Mouse (Mus musculus) kidney, adult 2 months (tissue): Measurements from ENCODE around the gene Mtmr14. TPM values are rescaled to one million over a fixed set of nuclear protein-coding genes. Genes with fewer than 3 reads are reported as not detected.
A peak's percentile ranks its signal among the peaks of the same experiment; 100 is the strongest.

Experiments used
- DNase-seq: peaks from one replicate; pipeline ENCODE4 v3.0.0; 2021
- H3K27ac ChIP-seq: fragments of 200-500 bp; 2 replicates; pipeline ENCODE4 v1.5.1; 2012; ENCODE audit warnings: low read depth, low read length, control low read depth, inconsistent platforms; ENCODE audit not compliant: insufficient read depth
- H3K27me3 ChIP-seq: fragments of 200-500 bp; replicated peaks from 2 replicates; pipeline ENCODE4 v1.6.1; 2012; ENCODE audit warnings: mild to moderate bottlenecking, moderate library complexity, low read length, inconsistent platforms; ENCODE audit not compliant: control insufficient read depth, insufficient read depth
- H3K36me3 ChIP-seq: fragments of 200-500 bp; 2 replicates; pipeline ENCODE4 v1.6.1; 2012; ENCODE audit warnings: mild to moderate bottlenecking, moderate library complexity, low read length, inconsistent platforms; ENCODE audit not compliant: control insufficient read depth, insufficient read depth
- H3K4me1 ChIP-seq: fragments of 200-500 bp; 2 replicates; pipeline ENCODE4 v1.6.1; 2011; ENCODE audit warnings: low read length; ENCODE audit not compliant: control insufficient read depth, insufficient read depth
- H3K4me3 ChIP-seq: fragments of 200-500 bp; 2 replicates; pipeline ENCODE4 v1.5.1; 2011; ENCODE audit warnings: mild to moderate bottlenecking, low read depth, low read length, control low read depth; ENCODE audit not compliant: insufficient read depth
- CTCF ChIP-seq: fragments of 200-500 bp; conservative IDR thresholded peaks from 2 replicates; pipeline ENCODE4 v1.5.1; 2011; ENCODE audit warnings: low read depth, mild to moderate bottlenecking, control low read depth, low read length, moderate library complexity, mixed read lengths; ENCODE audit not compliant: insufficient read depth, insufficient read length
- POLR2A ChIP-seq: fragments of 200-500 bp; IDR thresholded peaks from one replicate; pipeline ENCODE4 v1.6.1; 2011; ENCODE audit warnings: low read depth, low read length, control low read depth
- WGBS: fragments of 180-500 bp; shearing (Covaris S2); methylation state at CpG from one replicate; pipeline ENCODE4 v1.1.7; 2018; 5-methylcytosine and 5-hydroxymethylcytosine counted together
- polyA plus RNA-seq: library from polyadenylated mRNA; depleted of rRNA; stranded (reverse); fragments of >200 nt; gene quantifications from 2 replicates; pipeline ENCODE4 v1.2.3, GENCODE M21; 2012

Gene Mtmr14
- polyA plus RNA-seq, 1 experiment: 43.6 TPM

GRCm38 (mm10) chr6:113281676-113282075, 44.0 kb downstream of the Mtmr14 start:
- Histone ChIP-seq H3K27me3 (no peaks in the 10 kb centered on the region), H3K4me3 (no peak overlapping the region), H3K4me1 (no peaks in the 10 kb centered on the region), H3K27ac (no peak overlapping the region), H3K36me3 (0 out of 2 replicates have a peak, but pooled peaks cover 1% of the 10 kb centered on the region)
- TF ChIP-seq POLR2A (no peak), CTCF (no peak)
- DNase-seq: no peak
- WGBS: 75% methylated on average over 6 of the region's 6 CpGs

GRCm38 (mm10) chr6:113282101-113282802, 44.6 kb downstream of the Mtmr14 start, which contains the start of gene Cpne9:
Gene Cpne9, plus strand, starts transcription at chr6:113282307.
- WGBS: 2% methylated on average over 37 of the region's 37 CpGs
- Histone ChIP-seq H3K36me3 (0 out of 2 replicates have a peak, but pooled peaks cover 1% of the 10 kb centered on the region), H3K27me3 (no peaks in the 10 kb centered on the region), H3K4me1 (no peaks in the 10 kb centered on the region), H3K4me3 (no peak within 1 kb of the TSS), H3K27ac (no peak within 1 kb of the TSS)
- TF ChIP-seq CTCF (no peak), POLR2A (no peak)
- peak; percentile 24 for DNase-seq

- no peaks in the 10 kb centered on the region for H3K27me3 ChIP-seq
- no peaks in the 10 kb centered on the region for H3K4me1 ChIP-seq
- DNase-seq: no peak
- TF ChIP-seq POLR2A (no peak), CTCF (no peak)
- H3K27ac ChIP-seq: no peak overlapping the region
- WGBS: 3% methylated on average over 22 of the region's 22 CpGs
- no peak overlapping the region for H3K4me3 ChIP-seq
- 0 out of 2 replicates have a peak, but pooled peaks cover 1% of the 10 kb centered on the region for H3K36me3 ChIP-seq
These were observed 45.3 kb downstream of the Mtmr14 start for GRCm38 (mm10) chr6:113282969-113283368.

- Histone ChIP-seq H3K4me1 (no peaks in the 10 kb centered on the region), H3K27ac (no peak overlapping the region), H3K36me3 (no peaks in the 10 kb centered on the region), H3K4me3 (no peak overlapping the region), H3K27me3 (no peaks in the 10 kb centered on the region)
- WGBS: 7% methylated on average over 6 of the region's 6 CpGs
- no peak for DNase-seq
- no peak for TF ChIP-seq CTCF
- TF ChIP-seq POLR2A: no peak
These were observed 45.9 kb downstream of the Mtmr14 start for GRCm38 (mm10) chr6:113283500-113283899.

DNA sequence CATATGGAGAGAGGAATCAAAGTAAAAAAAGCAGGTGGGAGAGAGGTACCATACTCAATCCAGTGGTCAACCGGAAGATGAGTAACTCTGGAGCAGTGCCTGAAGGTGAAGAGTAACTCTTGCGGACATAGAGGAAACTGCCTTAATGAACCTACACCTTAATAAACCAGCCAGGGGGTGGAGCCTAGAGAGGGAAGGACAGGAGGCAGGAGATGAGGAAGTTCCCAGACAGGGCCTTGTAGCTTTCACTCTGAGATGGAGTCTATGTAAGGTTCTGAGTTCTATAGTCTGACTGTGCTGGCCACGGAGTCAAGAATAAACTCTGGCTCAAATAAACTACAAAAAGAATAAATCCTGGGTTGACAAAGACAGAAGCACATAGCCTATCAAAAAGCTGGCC, 47.3 kb downstream of the Mtmr14 start:
- no peaks in the 10 kb centered on the region for H3K4me1 ChIP-seq
- no peak for DNase-seq
- WGBS: 69% methylated on average over 3 of the region's 3 CpGs
- H3K36me3 ChIP-seq: no peaks in the 10 kb centered on the region
- H3K4me3 ChIP-seq: no peak overlapping the region
- H3K27me3 ChIP-seq: no peaks in the 10 kb centered on the region
- TF ChIP-seq CTCF (no peak), POLR2A (no peak)
- no peak overlapping the region for H3K27ac ChIP-seq

DNA sequence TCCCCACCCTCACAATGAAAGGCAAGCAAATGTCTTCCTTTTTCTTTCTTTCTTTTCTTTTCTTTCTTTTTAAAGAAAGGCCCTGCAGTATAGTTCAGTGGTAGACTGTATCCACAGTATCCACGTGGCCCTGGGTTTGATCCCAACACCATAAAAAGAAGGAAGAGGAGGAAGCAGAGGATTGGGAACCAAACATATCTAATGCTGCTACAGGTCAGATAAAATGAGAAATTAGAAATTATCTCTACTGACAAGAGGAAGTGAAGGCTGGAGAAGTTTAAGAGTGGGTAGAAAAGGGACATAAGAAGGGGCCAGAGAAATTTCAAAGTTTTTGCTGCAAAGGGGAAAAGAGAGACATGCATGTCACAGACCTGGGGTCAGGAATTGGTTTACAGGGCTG, 48.7 kb downstream of the Mtmr14 start:
- no peaks in the 10 kb centered on the region for H3K4me1 ChIP-seq
- DNase-seq: no peak
- TF ChIP-seq CTCF (no peak), POLR2A (no peak)

GRCm38 (mm10) chr6:113287236-113287635, 49.6 kb downstream of the Mtmr14 start:
- H3K27ac ChIP-seq: no peak overlapping the region
- H3K27me3 ChIP-seq: no peaks in the 10 kb centered on the region
- 79% methylated on average over 4 of the region's 4 CpGs for WGBS
- no peaks in the 10 kb centered on the region for H3K4me1 ChIP-seq
- DNase-seq: no peak
- no peak for TF ChIP-seq CTCF
- TF ChIP-seq POLR2A: no peak
- no peak overlapping the region for H3K4me3 ChIP-seq
- no peaks in the 10 kb centered on the region for H3K36me3 ChIP-seq

More for the DNA sequence above, 48.7 kb downstream of the Mtmr14 start:
- H3K27me3 ChIP-seq: no peaks in the 10 kb centered on the region
- 77% methylated on average over 1 of the region's 1 CpGs for WGBS
- no peak overlapping the region for H3K27ac ChIP-seq
- H3K36me3 ChIP-seq: no peaks in the 10 kb centered on the region
- no peak overlapping the region for H3K4me3 ChIP-seq
